Mouse (Mus musculus) liver, adult 2 months (tissue): ENCODE measurements around the gene Tesmin. TPM values are rescaled to one million over a fixed set of nuclear protein-coding genes. Genes with fewer than 3 reads are reported as not detected.

ENCODE experiments used
- DNase-seq: peaks from one replicate; pipeline ENCODE4 v3.0.0-alpha.2; 2011; ENCODE audit warnings: low read depth, low spot score; ENCODE audit errors: extremely low read depth
- H3K27ac ChIP-seq: fragments of 200-500 bp; replicated peaks from 2 replicates; pipeline ENCODE4 v1.5.1; 2012; ENCODE audit warnings: low read depth, mild to moderate bottlenecking, control low read depth, inconsistent platforms, low read length; ENCODE audit not compliant: insufficient read depth
- H3K27me3 ChIP-seq: fragments of 200-500 bp; 2 replicates; pipeline ENCODE4 v1.6.1; 2012; ENCODE audit warnings: mild to moderate bottlenecking, moderate library complexity, low read length, inconsistent platforms; ENCODE audit not compliant: control insufficient read depth, insufficient read depth
- H3K36me3 ChIP-seq: fragments of 200-500 bp; 2 replicates; pipeline ENCODE4 v1.6.1; 2012; ENCODE audit warnings: low read length, inconsistent platforms; ENCODE audit not compliant: control insufficient read depth, insufficient read depth
- H3K4me1 ChIP-seq: fragments of 200-500 bp; 2 replicates; pipeline ENCODE4 v1.6.1; 2011; ENCODE audit warnings: low read length; ENCODE audit not compliant: control insufficient read depth, insufficient read depth
- H3K4me3 ChIP-seq: fragments of 200-500 bp; 2 replicates; pipeline ENCODE4 v1.5.1; 2011; ENCODE audit warnings: low read depth, mild to moderate bottlenecking, control low read depth, low read length, moderate library complexity; ENCODE audit not compliant: insufficient read depth
- H3K79me2 ChIP-seq: fragments of 200-500 bp; 2 replicates; pipeline ENCODE4 v1.6.1; 2012; ENCODE audit warnings: inconsistent platforms, mild to moderate bottlenecking, low read length, moderate library complexity; ENCODE audit not compliant: control insufficient read depth, insufficient read depth
- H3K9ac ChIP-seq: fragments of 200-500 bp; 2 replicates; pipeline ENCODE4 v1.6.1; 2012; ENCODE audit warnings: low read depth, mild to moderate bottlenecking, control low read depth, inconsistent platforms, low read length
- CTCF ChIP-seq: fragments of 200-500 bp; IDR thresholded peaks from 2 replicates; pipeline ENCODE4 v1.5.1; 2011; ENCODE audit warnings: low read depth, low read length, control low read depth
- POLR2A ChIP-seq: fragments of 200-500 bp; IDR thresholded peaks from 2 replicates; pipeline ENCODE4 v1.6.1; 2011; ENCODE audit warnings: low read length, control low read depth; ENCODE audit not compliant: insufficient read depth; ENCODE audit errors: extremely low read depth
- WGBS: fragments of 180-500 bp; shearing (Covaris S2); methylation state at CpG from one replicate; pipeline ENCODE4 v1.1.7; 2018; 5-methylcytosine and 5-hydroxymethylcytosine counted together
- polyA plus RNA-seq: library from polyadenylated mRNA; depleted of rRNA; stranded (reverse); fragments of >200 nt; gene quantifications from 2 replicates; pipeline ENCODE4 v1.2.3, GENCODE M21; 2012; rRNA removed
- total RNA-seq: library from RNA; depleted of rRNA; stranded (reverse); fragments of >200 nt; gene quantifications from 2 replicates; pipeline ENCODE4 v1.2.3, GENCODE M21; 2014; rRNA removed

The Tesmin gene
- total RNA-seq (0.46 and 0.54 TPM in 2 replicates), polyA plus RNA-seq (0.31 and 0.33 TPM in 2 replicates)

- Histone ChIP-seq H3K4me1 (peaks cover 2% of the 10 kb centered on the region), H3K27me3 (no peaks in the 10 kb centered on the region), H3K36me3 (peaks cover 29% of the 10 kb centered on the region), H3K27ac (peak within 1 kb of the TSS; percentile 61), H3K4me3 (peak within 1 kb of the TSS; percentile 48), H3K79me2 (no peaks in the 10 kb centered on the region), H3K9ac (peak within 1 kb of the TSS; percentile 68)
- TF ChIP-seq POLR2A (peak; percentile 56; the same call in 1 of the 2 replicates), CTCF (peak; percentile 56)
- peak; percentile 82 for DNase-seq
- 1% methylated on average over 33 of the region's 33 CpGs for WGBS
Measured at GRCm38 (mm10) chr19:3388629-3389057, at the start of gene Tesmin. Gene Tesmin (plus strand): TSS chr19:3388857.

GRCm38 (mm10) chr19:3339187-3339586 is 49.5 kb upstream of the Tesmin start:
- Histone ChIP-seq H3K9ac (peak overlapping the region; percentile 14; the same call in 1 of the 2 replicates), H3K4me1 (peaks cover 57% of the 10 kb centered on the region), H3K27ac (no peak overlapping the region), H3K4me3 (no peak overlapping the region), H3K79me2 (peaks cover 80% of the 10 kb centered on the region), H3K27me3 (no peaks in the 10 kb centered on the region), H3K36me3 (peaks cover 5% of the 10 kb centered on the region; the same call in 1 of the 2 replicates)
- TF ChIP-seq POLR2A (no peak), CTCF (0 out of 2 replicates have a peak, but pooled peaks have one; percentile 1)
- 70% methylated on average over 8 of the region's 8 CpGs for WGBS
- no peak for DNase-seq

GRCm38 (mm10) chr19:3341021-3341420 is 47.6 kb upstream of the Tesmin start:
- 70% methylated on average over 3 of the region's 3 CpGs for WGBS

GRCm38 (mm10) chr19:3343929-3344328 is 44.7 kb upstream of the Tesmin start:
- 63% methylated on average over 3 of the region's 3 CpGs for WGBS
- Histone ChIP-seq H3K4me3 (no peak overlapping the region), H3K9ac (no peak overlapping the region), H3K27ac (no peak overlapping the region), H3K27me3 (no peaks in the 10 kb centered on the region), H3K36me3 (peaks cover 20% of the 10 kb centered on the region), H3K4me1 (peaks cover 20% of the 10 kb centered on the region), H3K79me2 (peaks cover 66% of the 10 kb centered on the region)
- TF ChIP-seq CTCF (no peak), POLR2A (no peak)
- no peak for DNase-seq

More at GRCm38 (mm10) chr19:3341021-3341420, 47.6 kb upstream of the Tesmin start:
- Histone ChIP-seq H3K4me1 (peaks cover 45% of the 10 kb centered on the region), H3K36me3 (peaks cover 7% of the 10 kb centered on the region), H3K9ac (no peak overlapping the region), H3K27ac (no peak overlapping the region), H3K27me3 (no peaks in the 10 kb centered on the region), H3K4me3 (no peak overlapping the region), H3K79me2 (peaks cover 80% of the 10 kb centered on the region)
- TF ChIP-seq POLR2A (no peak), CTCF (no peak)
- no peak for DNase-seq

- Histone ChIP-seq H3K4me1 (peaks cover 13% of the 10 kb centered on the region), H3K79me2 (peaks cover 63% of the 10 kb centered on the region; the same call in 1 of the 2 replicates), H3K4me3 (no peak overlapping the region), H3K27me3 (no peaks in the 10 kb centered on the region), H3K27ac (no peak overlapping the region), H3K36me3 (peaks cover 28% of the 10 kb centered on the region), H3K9ac (no peak overlapping the region)
- WGBS = 53% methylated on average over 8 of the region's 8 CpGs
- no peak for TF ChIP-seq POLR2A
- no peak for TF ChIP-seq CTCF
- DNase-seq = no peak
Measured at GRCm38 (mm10) chr19:3344636-3345544, 43.8 kb upstream of the Tesmin start.
